Mouse (Mus musculus) midbrain, embryonic 13.5 days (tissue): ENCODE measurements at regions not wholly inside any gene's neighbourhood (a gene's known extent, or its start where the extent isn't known, plus 50 kb on each side); places are given as distances from the start of the nearest gene placed in this dataset.
A peak's percentile ranks its signal among the peaks of the same experiment; 100 is the strongest.
"Not testable (repeated sequence)": the region's sequence is repeated elsewhere in the genome, so short reads cannot be mapped to it uniquely, and the experiment has no call there.

Source experiments
- ATAC-seq: fragments of 200-750 bp; cut with Nextera tagmentation; 2 replicates; pipeline ENCODE4 v1.8.0; 2017; ENCODE audit warnings: mild to moderate bottlenecking, moderate TSS enrichment, moderate library complexity
- H3K27ac ChIP-seq: fragments of 300-500 bp; sonication (generic); 2 replicates; pipeline ENCODE4 v1.5.1; 2015; ENCODE audit warnings: inconsistent platforms, mild to moderate bottlenecking, moderate library complexity
- H3K27me3 ChIP-seq: fragments of 300-500 bp; sonication (generic); 2 replicates; pipeline ENCODE4 v1.6.1; 2015; ENCODE audit warnings: mild to moderate bottlenecking, inconsistent platforms
- H3K36me3 ChIP-seq: fragments of 300-500 bp; sonication (generic); 2 replicates; pipeline ENCODE4 v1.6.1; 2015; ENCODE audit warnings: mild to moderate bottlenecking, inconsistent platforms
- H3K4me1 ChIP-seq: fragments of 300-500 bp; sonication (generic); replicated peaks from 2 replicates; pipeline ENCODE4 v1.6.1; 2015; ENCODE audit warnings: inconsistent platforms
- H3K4me2 ChIP-seq: fragments of 300-500 bp; sonication (generic); replicated peaks from 2 replicates; pipeline ENCODE4 v1.6.1; 2015; ENCODE audit warnings: moderate library complexity, mild to moderate bottlenecking, inconsistent platforms
- H3K4me3 ChIP-seq: fragments of 300-500 bp; sonication (generic); replicated peaks from 2 replicates; pipeline ENCODE4 v1.5.1; 2015; ENCODE audit warnings: mild to moderate bottlenecking, inconsistent platforms
- H3K9ac ChIP-seq: fragments of 300-500 bp; sonication (generic); replicated peaks from 2 replicates; pipeline ENCODE4 v1.6.1; 2015; ENCODE audit warnings: mild to moderate bottlenecking, inconsistent platforms
- H3K9me3 ChIP-seq: fragments of 300-500 bp; sonication (generic); 2 replicates; pipeline ENCODE4 v1.6.1; 2016; ENCODE audit warnings: mild to moderate bottlenecking, inconsistent platforms
- WGBS: fragments of 180-500 bp; shearing (Covaris S2); methylation state at CpG from one replicate; pipeline ENCODE4 v1.1.7; 2015; 5-methylcytosine and 5-hydroxymethylcytosine counted together

DNA sequence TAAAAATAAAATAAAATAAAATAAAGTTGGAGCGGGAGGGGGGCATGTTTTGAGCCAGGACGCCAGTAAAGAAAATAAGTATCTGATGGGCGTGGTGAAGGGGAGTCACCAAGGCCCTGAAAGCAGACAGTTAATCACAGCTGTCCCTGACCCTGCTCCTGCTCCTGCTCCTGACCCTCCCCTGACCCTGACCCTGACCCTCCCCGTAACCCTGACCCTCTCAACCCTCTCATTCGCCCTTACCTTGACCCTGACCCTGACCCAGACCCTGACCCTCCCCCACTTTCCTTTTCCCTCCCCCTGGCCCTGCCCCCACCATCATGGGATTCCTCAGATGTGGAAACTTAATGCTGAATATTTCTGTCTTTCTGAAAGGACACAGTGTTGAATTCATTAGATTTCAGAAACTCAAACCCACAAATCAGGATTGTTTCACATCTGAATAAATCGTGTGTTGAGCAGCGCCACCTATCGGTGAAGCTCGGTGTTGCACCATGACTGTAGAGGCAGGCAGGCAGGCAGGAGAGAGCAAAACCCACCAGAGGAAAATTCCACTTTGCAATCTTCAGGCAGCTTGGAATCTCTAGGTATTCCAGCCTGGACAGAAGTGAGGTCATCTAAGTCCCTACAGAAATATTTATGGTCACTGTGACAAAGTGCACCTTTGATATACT, 145.9 kb upstream of the Rhobtb1 start:
- Histone ChIP-seq H3K4me3 (no peak overlapping the region), H3K36me3 (no peaks in the 10 kb centered on the region), H3K9ac (no peak overlapping the region), H3K27ac (no peak overlapping the region), H3K27me3 (no peaks in the 10 kb centered on the region), H3K4me1 (no peaks in the 10 kb centered on the region), H3K9me3 (no peaks in the 10 kb centered on the region), H3K4me2 (no peak overlapping the region)
- 47% methylated on average over 9 of the region's 9 CpGs for WGBS
- no peak for ATAC-seq

DNA sequence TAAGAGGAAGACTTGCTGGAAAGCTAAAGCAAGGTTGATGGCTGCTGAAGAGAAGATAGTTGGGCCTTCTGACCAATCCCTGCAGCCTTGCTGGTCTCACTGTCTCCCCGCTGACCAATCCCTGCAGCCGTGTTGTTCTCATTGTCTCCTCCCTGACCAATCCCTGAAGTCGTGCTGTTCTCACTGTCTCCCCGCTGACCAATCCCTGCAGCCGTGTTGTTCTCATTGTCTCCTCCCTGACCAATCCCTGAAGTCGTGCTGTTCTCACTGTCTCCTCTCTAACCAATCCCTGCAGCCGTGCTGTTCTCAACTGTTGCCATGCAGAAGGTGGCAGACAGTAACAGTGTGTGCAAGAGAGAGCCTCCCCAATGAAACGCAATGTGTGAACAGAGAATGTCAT, 142.6 kb upstream of the Rhobtb1 start:
- H3K36me3 ChIP-seq, ATAC-seq, H3K4me2 ChIP-seq, H3K4me1 ChIP-seq, H3K4me3 ChIP-seq, H3K27ac ChIP-seq, H3K9me3 ChIP-seq, H3K27me3 ChIP-seq, H3K9ac ChIP-seq: not testable (repeated sequence)
- 92% methylated on average over 8 of the region's 8 CpGs for WGBS

DNA sequence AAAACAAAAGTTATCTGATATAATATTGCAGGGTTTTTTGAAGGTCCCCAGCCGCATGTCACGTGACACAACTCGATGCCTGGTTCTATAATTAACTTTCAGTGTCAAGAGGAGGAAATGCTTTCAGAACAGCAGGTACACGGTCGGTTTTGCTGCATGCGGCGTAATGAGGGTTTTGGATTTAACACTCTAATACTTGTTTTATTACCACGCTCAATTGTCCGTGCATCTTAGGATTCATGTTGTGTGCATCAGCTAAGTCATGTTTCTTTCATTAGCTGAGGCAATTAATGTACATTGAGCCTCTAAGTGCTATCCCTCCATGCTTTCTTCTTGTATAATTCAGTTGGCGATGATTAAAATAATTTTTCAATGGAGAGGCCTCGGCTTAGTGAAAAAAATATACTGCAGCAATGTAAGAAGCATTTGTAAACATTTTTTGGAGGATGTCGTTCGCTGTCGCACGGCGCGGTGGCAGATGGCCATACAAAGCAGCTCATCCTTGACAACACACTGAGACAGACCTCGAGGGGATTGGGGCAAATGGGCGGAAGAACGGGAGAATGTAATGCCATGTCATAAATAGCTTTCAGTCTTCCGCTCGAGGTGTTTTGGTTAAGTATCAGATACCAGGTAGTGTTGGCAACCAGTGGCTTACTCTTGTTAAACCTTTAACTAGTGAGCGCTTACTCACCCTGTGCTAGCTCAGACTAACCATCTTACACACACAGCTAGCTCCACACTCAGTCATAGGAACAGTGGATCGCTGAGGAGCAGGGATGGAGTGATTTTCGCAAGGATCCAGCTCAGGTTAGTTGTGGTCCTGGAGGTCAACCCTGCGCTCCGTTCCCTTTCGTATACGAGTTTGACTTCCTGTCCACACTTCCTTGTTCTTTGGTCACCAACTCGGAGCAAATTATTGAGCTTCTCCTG, 130.2 kb upstream of the Rhobtb1 start:
- peak; percentile 77 for ATAC-seq
- H3K4me2 ChIP-seq: peak overlapping the region; percentile 32
- H3K27me3 ChIP-seq: no peaks in the 10 kb centered on the region
- H3K4me1 ChIP-seq: 0 out of 2 replicates have a peak, but pooled peaks cover 5% of the 10 kb centered on the region
- no peaks in the 10 kb centered on the region for H3K9me3 ChIP-seq
- H3K9ac ChIP-seq: no peak overlapping the region
- no peak overlapping the region; the same call in 1 of the 2 replicates for H3K4me3 ChIP-seq
- 67% methylated on average over 30 of the region's 30 CpGs for WGBS
- peak overlapping the region; percentile 54 for H3K27ac ChIP-seq
- no peaks in the 10 kb centered on the region for H3K36me3 ChIP-seq

DNA sequence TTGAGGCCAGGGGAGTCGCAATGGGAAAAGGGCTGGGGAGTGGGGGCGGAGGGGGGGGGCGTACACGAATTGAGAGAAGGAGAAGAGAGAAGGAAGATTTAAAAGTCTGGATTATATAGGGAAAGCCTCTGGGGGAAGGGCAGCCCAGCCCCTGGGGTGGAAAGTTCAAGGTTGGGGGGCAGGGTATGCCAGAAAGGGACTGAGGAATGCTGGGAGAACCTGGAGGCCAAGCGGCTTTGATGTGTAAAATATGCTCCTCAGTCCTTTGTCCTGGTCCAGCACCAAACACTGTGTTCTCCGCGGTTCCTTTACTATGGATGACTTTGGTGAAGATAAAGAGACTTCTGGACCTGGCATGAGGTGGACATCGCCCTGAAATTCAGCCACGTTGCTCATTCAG, 117.8 kb upstream of the Rhobtb1 start:
- no peak for ATAC-seq
- Histone ChIP-seq H3K9me3 (no peaks in the 10 kb centered on the region), H3K27me3 (no peaks in the 10 kb centered on the region), H3K4me3 (no peak overlapping the region), H3K4me1 (no peaks in the 10 kb centered on the region), H3K9ac (no peak overlapping the region), H3K4me2 (no peak overlapping the region), H3K27ac (no peak overlapping the region), H3K36me3 (no peaks in the 10 kb centered on the region)
- 76% methylated on average over 9 of the region's 9 CpGs for WGBS

DNA sequence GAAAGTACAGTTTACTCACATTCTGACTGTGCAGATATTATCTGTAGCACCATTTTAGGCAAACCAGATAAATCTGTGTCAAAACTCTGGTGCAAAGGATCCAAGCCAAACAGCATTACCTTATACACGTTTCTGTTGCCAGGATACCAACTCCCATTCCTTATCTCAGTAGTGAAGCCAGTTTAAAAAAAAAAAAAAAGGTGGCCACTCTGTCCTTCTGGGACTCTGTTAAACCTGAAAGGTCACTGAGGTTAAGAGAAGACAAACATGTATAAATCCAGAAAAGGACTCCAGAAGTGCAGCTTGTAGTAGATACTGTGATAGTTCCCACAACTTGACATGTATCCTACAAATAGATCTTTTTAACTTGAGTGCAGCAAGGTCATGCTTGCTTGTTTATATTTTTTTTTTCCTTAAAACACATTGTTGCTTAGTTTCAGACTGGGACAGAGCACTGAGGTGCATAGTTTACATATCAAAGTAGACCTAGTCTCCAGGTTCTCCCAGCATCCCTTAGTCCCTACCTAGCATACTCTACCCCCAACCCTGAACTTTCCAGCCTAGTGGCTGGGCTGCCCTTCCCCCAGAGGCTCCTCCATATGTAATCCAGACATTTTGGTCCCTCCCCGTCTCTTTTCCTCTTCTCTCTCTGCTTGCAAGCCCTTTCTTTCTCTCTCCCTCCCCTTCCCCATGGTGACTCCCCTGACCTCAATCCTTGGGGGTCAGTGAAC, 116.7 kb upstream of the Rhobtb1 start:
- Histone ChIP-seq H3K4me3 (no peak overlapping the region), H3K27me3 (no peaks in the 10 kb centered on the region), H3K4me2 (no peak overlapping the region), H3K27ac (no peak overlapping the region), H3K9ac (no peak overlapping the region), H3K36me3 (no peaks in the 10 kb centered on the region), H3K9me3 (no peaks in the 10 kb centered on the region), H3K4me1 (no peaks in the 10 kb centered on the region)
- WGBS: 49% methylated on average over 2 of the region's 2 CpGs
- no peak for ATAC-seq

DNA sequence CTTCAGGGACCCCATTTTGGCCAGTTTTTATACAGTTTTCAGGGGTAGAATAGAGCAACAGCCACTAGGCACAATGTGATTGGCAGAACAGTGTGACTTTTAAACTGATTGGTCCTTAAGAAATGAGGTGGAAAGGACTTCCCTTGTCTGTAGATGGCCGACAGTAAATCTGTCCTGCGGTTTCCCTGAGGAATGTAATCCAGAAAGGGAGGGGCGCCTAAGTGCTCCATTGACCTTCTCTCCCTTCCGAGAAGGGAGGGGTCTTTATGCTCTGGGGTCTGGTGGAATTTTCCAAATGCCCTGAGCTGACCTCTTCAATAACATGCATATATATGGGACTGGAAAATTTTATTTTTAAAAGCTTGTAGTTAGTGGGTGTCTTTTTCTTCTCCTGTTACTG, 115.7 kb upstream of the Rhobtb1 start:
- H3K9me3 ChIP-seq, ATAC-seq, H3K27ac ChIP-seq, H3K4me1 ChIP-seq, H3K9ac ChIP-seq, H3K4me3 ChIP-seq, H3K36me3 ChIP-seq, H3K27me3 ChIP-seq, H3K4me2 ChIP-seq: not testable (repeated sequence)
- 77% methylated on average over 4 of the region's 4 CpGs for WGBS

DNA sequence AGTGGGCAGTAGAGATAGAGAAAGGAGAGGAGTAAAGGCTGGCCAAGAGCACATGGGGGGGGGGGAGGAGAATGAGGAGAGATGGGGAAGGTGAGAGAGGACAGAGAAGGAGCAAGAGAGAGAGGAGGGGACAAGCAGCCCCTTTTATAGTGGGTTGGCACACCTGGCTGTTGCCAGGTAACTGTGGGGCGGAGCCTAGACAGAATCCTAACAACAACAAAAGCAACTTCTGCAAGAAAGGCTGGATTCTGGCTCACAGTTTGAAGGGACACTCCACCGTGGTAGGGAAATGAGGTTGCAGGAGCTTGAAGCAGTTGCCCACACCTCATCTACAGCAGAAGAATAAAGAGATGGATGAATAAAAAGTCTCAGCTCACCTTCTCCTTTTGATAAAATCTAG, 115.1 kb upstream of the Rhobtb1 start:
- no peak for ATAC-seq
- no peak overlapping the region for H3K4me3 ChIP-seq
- H3K9ac ChIP-seq: no peak overlapping the region
- H3K4me1 ChIP-seq: no peaks in the 10 kb centered on the region
- H3K4me2 ChIP-seq: no peak overlapping the region
- H3K27ac ChIP-seq: no peak overlapping the region
- H3K27me3 ChIP-seq: no peaks in the 10 kb centered on the region
- H3K36me3 ChIP-seq: no peaks in the 10 kb centered on the region
- no peaks in the 10 kb centered on the region for H3K9me3 ChIP-seq
- WGBS: 66% methylated on average over 2 of the region's 2 CpGs

DNA sequence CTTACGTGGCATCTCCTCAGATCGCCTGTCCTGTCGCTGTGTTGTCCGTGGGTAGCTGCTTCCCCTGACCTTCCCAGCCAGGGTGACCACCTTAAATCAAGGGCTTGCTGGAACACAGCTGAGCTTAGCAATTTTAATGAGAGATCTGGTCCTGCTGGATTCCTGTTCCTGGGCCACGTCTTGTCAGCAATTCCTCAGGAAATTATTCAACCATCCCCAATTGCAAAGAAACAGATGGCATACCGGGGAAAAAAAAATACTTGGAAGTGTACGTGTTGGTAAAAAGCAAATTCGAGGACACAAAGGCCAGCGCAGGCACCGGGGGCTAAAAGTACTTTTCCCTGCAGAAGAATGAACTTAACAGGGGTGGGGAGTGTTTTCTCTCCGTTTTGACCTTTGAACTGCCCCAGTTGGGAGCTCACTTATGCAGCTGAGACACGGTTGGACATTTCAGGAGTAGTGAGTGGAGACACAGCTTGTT, 107.0 kb upstream of the Rhobtb1 start:
- Histone ChIP-seq H3K27ac (no peak overlapping the region), H3K27me3 (no peaks in the 10 kb centered on the region), H3K36me3 (no peaks in the 10 kb centered on the region), H3K9ac (no peak overlapping the region), H3K4me1 (peaks cover 19% of the 10 kb centered on the region), H3K4me3 (no peak overlapping the region), H3K9me3 (no peaks in the 10 kb centered on the region), H3K4me2 (no peak overlapping the region)
- 33% methylated on average over 12 of the region's 12 CpGs for WGBS
- ATAC-seq: no peak

DNA sequence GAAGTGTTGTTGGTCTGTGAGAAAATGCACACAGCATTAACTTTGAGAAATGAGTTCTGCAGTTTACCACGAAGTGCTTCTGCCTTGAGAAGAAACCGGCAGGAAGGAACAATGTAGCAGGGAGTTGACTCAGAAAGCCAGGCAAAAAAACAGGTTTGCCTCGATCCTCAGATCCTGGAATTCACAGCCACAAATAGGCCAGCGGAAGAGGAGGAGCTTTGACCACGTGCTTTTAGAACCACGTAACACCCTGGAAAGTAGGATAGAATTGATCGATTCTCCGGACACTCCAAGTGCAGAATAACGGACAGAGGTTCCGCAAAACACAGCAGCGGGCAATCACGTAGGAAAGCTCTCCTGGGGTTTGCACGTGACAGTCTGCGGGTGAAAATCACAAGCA, 106.0 kb upstream of the Rhobtb1 start:
- Histone ChIP-seq H3K9ac (no peak overlapping the region), H3K4me3 (no peak overlapping the region), H3K27me3 (no peaks in the 10 kb centered on the region), H3K9me3 (no peaks in the 10 kb centered on the region), H3K36me3 (no peaks in the 10 kb centered on the region), H3K4me2 (0 out of 2 replicates have a peak overlapping the region, but pooled peaks have one; percentile 7), H3K4me1 (peaks cover 19% of the 10 kb centered on the region), H3K27ac (no peak overlapping the region)
- ATAC-seq: no peak
- WGBS: 69% methylated on average over 14 of the region's 14 CpGs

DNA sequence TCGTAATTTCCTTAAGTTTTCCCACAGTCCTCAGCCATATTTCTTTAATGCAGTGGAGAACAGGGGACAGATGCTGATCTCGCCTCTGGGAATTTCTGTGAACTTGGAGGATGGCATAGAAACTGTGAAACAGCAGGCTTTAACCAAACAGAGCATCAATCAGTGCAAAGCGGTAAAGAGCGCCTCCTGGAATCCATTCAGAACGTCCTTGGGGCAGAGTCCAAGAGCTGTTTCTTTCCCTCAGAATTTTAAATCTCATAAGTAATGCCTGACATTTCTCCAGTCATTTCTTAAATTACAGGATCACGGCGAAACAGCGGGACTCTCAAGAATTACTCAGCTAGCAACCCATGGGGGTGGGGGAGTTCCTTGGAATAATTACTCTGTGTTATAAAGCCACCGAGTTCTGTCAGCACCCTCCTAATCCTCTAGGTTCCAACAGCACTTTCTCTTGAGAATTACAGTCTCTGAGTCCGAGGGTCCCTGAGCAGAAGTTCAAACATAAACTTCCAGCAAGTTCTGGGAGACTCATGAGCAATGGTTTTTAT, 105.2 kb upstream of the Rhobtb1 start:
- no peak overlapping the region for H3K4me3 ChIP-seq
- no peaks in the 10 kb centered on the region for H3K9me3 ChIP-seq
- H3K27ac ChIP-seq: no peak overlapping the region
- 46% methylated on average over 10 of the region's 10 CpGs for whole genome bisulfite sequencing
- H3K4me1 ChIP-seq: peaks cover 19% of the 10 kb centered on the region
- H3K36me3 ChIP-seq: no peaks in the 10 kb centered on the region
- H3K4me2 ChIP-seq: no peak overlapping the region
- H3K9ac ChIP-seq: no peak overlapping the region
- ATAC-seq: no peak
- H3K27me3 ChIP-seq: no peaks in the 10 kb centered on the region

DNA sequence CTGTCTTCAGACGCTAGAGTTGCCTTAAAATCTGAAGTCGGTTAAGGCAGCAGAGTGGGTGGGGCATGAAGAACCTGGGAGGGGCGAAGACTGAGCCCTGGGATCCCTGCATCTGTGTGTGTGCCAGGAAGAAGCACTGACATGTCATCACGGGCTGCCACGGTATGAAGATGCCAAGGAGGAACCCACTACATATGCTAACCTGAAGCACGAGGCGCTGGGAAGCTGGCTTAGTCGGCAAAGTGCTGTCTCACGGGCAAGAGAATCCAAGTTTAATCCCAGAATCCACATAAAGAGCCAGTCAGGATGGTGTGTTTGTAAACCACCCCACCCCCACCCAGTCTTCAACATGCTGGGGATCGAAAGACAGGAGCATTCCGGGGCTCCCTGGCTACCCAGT, 73.2 kb upstream of the Rhobtb1 start:
- 77% methylated on average over 11 of the region's 11 CpGs for WGBS
- H3K4me2 ChIP-seq: no peak overlapping the region
- no peaks in the 10 kb centered on the region for H3K36me3 ChIP-seq
- H3K27ac ChIP-seq: no peak overlapping the region
- H3K4me1 ChIP-seq: no peaks in the 10 kb centered on the region
- no peak overlapping the region for H3K9ac ChIP-seq
- H3K27me3 ChIP-seq: no peaks in the 10 kb centered on the region
- ATAC-seq: no peak
- H3K4me3 ChIP-seq: no peak overlapping the region
- H3K9me3 ChIP-seq: no peaks in the 10 kb centered on the region

DNA sequence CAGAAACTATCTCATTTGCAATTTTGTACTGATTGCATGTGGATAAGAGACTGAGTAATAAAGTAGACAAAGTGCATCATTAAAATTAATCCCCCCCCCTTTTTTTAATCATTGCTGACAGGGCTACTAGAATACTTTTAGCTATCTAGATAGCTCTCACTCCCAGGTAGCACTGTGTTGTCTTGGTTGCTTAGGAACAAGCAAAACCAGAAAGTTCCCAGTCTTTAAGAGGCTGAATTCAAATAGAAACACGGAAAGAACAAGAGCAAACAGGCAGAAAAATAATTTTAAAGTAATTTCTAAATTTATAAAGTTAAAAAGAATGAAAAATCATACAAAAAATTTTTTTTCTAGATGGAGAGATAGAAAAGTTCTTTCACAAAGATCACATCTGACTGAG, 65.0 kb upstream of the Rhobtb1 start:
- H3K4me2 ChIP-seq: no peak overlapping the region
- H3K36me3 ChIP-seq: no peaks in the 10 kb centered on the region
- H3K4me3 ChIP-seq: no peak overlapping the region
- ATAC-seq: no peak
- no peak overlapping the region for H3K27ac ChIP-seq
- no peaks in the 10 kb centered on the region for H3K4me1 ChIP-seq
- H3K27me3 ChIP-seq: no peaks in the 10 kb centered on the region
- no peaks in the 10 kb centered on the region for H3K9me3 ChIP-seq
- 83% methylated on average over 1 of the region's 1 CpGs for WGBS
- H3K9ac ChIP-seq: no peak overlapping the region
